Mouse (Mus musculus) CD4-positive, CD25-positive, alpha-beta regulatory T cell, adult 4 months (primary cell): ENCODE measurements around the gene Cldnd2. TPM values are rescaled to one million over a fixed set of nuclear protein-coding genes. Genes with fewer than 3 reads are reported as not detected.
A peak's percentile ranks its signal among the peaks of the same experiment; 100 is the strongest.
"Not testable (repeated sequence)": the region's sequence is repeated elsewhere in the genome, so short reads cannot be mapped to it uniquely, and the experiment has no call there.

Experiments used
- ATAC-seq: one replicate; pipeline ENCODE4 v1.8.0; 2017
- polyA plus RNA-seq, 2 experiments: library from polyadenylated mRNA; unstranded; fragments of 100-300 nt; shearing (Covaris generic); gene quantifications; one replicate each; pipeline ENCODE4 v1.2.1; 2017

The Cldnd2 gene
- polyA plus RNA-seq: not detected

DNA sequence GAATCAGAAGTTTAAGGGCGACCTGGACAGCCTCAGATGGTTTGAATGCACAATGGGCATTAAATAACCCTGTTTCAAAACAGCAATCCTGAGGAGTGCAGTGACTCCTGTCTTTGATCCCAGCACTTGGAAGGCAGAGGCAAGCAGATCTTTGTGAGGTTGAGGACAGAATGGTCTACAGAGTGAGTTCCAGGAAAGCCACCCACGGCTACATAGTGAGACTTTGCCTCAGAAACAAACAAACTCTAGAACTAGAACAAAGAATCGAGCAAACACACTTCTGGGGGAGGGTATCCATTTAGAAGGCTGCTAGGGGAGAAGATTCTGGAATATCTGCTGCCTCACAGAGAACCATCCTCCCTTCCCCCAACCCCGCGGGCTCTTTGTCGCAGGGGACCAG, at the start of gene Cldnd2:
Gene Cldnd2 (plus strand): TSS at position 301 of the 400 bp plus-strand sequence.
- no peak for ATAC-seq

DNA sequence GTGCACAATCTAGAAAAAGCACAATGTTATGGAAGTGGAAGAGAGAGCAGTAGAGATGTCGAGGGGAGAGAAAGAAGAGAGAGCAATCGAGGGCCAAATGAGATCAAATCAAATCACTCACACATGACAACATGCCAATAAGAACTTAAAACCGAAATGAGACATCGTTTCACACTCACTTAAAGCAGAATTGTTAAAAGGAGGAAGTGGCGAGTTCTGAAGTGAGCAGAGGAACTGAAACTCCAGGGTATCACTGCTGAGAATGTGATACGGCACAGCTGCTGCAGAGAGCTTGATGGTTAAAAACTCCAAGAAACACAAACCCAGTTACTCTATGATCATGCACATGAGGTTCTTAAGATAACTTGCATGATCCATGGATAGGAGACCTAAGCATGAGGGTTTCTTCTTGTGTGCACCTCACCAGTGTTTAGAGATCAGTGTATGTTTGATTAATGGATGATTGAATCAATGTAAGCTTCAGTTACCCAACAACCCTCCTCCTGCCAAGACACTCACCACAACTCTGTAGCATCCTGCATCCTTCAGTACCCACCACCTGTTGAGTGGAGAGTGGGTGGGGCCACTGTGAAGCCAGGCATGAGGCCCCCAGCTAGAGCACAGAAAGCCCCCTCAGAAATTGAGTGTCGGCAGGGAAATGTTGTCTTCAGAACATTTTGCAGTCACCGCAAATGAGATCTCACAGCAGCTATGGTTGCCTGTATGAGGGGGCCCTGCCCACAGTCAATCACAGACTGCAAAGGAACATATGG, 48.0 kb upstream of the Cldnd2 start:
- no peak for ATAC-seq

DNA sequence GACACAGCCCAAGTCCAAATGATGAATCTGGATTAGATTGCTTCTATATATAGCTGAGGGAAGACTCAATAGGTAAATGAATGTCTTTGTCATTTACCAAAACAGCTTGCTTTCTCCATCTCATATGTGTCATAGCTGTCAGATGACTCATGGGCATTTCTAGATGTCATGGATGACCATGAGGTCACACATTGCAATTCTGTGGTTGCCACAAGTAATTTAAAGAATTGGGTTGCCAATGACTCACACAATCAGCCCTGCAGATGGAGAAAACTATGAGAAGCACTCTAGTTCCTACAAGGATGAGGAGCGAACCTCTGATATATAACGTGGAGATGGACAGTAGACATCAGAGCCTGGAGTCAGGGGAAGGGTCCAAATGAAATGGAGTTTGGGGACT, 41.1 kb upstream of the Cldnd2 start:
- no peak for ATAC-seq

DNA sequence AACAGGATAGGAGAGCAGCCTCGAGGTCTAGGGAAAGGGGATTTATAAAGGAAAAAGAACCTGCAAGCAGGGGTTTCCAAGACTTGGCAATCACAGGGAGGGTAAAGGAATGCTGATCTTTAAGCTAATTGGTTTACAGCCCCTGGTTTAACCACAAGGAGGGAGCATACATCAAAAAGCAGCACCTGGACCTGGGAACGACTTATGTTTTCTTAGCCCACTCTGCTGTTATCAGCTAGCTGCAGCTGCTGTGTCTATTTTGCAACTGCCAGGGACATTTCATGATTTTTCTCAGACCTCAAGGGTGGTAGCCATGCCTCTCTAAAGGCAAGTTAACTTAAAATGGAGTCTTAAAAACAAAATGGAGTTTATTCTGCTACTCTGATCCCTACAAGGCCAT, 37.9 kb upstream of the Cldnd2 start:
- ATAC-seq: no peak

DNA sequence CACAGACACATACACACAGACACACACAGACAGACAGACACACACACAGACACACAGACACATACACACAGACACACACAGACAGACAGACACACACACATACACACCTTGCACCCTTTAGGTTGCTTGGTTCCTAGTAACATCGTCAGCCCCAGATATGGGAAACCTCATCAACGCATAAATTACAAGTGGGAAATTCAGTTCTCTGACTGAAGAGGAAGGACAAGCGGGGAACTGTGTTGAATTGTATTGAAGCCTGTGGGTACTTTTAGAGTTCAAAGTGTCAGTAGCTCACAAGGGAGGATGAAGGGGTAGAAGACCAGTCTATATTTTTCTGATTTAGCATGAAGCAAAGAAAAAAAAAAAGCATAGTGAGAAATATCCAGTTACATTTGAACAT, 33.0 kb upstream of the Cldnd2 start:
- ATAC-seq: no peak

DNA sequence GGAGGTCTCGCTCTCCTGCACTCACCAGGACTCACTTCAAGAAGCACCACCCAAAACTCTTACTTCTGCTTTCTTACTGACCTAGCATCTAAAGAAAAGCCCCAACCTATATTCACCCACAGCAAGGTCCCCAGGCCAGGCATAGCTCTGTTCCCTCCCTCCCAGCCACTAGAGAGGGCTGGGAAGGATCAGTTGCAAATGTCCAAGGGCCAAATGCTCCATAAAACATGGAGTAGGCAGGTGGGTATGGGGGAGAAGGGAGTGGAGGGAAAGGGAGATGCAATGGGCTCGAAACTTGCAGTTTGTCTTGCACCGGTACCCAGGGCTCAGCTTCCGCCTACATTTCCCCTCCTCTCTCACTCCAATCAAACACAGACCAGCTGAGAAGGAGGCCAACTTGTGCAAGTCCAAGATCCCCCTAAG, 32.4 kb upstream of the Cldnd2 start, which contains the start of gene Siglecg:
Gene Siglecg (plus strand): TSS at position 74 of the 423 bp plus-strand sequence.
- no peak for ATAC-seq

DNA sequence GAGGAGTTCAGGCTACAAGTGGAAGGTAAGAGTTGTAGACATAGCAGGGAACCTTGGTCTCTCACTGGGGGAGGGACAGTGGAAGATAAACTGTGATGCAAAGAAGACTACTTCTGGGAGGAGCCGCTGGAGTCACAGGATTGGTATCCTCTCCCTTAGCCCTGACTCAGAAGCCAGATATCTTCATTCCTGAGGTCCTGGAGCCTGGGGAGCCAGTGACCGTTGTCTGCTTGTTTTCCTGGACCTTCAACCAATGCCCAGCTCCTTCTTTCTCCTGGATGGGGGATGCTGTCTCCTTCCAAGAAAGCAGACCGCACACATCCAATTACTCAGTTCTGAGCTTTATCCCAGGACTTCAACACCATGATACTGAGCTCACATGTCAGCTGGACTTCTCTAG, 31.5 kb upstream of the Cldnd2 start:
- ATAC-seq: no peak

DNA sequence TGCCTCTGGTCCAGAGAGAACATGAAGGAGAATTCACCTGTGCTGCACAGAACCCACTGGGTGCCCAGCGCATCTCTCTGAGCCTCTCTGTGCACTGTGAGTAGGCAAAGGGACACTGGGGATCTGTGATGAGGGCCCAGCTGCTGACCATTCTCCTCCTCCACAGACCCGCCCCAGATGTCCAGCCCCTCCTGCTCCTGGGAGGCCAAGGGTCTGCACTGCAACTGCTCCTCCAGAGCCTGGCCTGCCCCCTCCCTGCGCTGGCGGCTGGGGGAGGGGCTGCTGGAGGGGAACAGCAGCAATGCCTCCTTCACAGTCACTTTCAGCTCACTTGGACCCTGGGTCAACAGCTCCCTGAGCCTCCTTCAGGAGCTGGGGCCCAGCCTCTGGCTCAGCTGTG, 28.9 kb upstream of the Cldnd2 start:
- not testable (repeated sequence) for ATAC-seq

DNA sequence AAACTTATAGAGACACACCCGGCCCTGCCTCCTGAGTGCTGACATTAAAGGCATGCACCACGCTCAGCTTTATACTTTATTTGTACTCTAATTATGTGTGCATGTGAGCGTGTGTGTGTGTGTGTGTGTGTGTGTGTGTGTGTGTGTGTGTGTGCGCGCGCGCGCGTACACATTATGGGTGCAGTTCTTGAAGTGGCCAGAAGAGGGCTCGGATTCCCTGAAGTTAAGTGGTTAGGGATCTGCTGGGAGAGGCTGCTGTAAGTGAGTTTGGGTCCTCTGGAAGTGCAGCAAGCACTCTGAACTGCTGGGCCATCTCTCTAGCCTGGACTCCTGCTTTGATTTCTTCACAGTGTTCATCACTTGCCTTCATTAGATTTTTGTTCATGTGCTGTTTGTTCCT, 23.3 kb upstream of the Cldnd2 start:
- ATAC-seq: no peak

DNA sequence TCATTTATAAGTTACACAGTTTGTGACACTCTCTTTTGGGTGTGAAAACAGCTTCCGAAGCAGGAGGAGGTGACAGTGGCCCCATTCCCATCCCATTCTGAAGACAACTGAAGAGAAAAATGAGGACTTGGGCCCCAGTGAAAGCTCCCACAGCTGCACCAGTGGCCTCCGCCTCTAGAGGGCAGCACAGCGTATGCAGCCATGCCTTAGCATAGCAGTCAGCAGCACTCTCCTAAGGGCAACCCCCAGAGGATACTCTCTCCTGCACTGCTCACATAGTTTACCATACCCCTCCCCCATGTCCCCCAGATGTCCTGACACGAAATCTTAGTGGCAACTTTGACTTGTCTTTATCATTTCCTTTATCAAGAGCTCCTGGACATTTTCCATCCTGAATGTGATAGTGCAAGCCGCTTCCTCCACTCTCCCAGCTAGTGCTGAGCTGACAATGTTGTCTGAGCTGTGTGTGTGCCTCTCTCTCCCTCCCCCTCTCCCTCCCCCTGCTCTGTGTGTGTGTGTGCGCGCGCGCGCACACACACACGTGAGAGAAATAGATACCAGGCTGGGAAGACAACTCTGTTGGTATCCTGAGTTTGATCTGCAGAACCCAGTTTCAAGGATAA, 17.5 kb upstream of the Cldnd2 start:
- peak; percentile 98 for ATAC-seq

DNA sequence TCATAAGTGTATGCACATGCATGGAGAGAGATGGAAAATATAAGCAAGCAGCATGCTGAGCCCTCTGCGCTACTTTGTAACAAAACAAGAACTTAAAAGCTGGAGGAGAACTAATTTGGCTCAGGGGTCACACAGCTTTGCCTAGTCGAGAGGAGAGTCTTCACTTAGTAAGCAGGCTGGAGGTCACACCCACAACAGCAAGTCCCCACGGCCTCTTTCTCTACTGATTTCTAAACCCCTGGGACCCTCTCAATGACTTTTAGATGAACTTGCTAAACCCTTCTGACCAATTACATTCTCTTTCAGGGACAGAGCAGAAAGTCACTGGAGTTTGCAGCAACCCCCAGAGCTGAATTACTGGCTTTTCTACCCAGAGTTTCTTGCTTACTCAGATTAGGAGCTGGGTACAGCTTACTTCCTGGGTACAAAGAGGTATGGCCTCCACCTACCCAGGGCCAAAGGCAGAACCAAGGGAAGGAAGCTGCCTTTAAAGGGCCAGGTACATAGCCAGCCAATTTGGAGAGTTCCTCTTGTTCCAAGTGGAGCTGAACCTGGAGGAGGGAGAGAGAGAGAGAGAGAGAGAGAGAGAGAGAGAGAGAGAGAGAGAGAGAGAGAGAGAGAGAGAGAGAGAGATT, 16.5 kb upstream of the Cldnd2 start:
- ATAC-seq: peak; percentile 49

DNA sequence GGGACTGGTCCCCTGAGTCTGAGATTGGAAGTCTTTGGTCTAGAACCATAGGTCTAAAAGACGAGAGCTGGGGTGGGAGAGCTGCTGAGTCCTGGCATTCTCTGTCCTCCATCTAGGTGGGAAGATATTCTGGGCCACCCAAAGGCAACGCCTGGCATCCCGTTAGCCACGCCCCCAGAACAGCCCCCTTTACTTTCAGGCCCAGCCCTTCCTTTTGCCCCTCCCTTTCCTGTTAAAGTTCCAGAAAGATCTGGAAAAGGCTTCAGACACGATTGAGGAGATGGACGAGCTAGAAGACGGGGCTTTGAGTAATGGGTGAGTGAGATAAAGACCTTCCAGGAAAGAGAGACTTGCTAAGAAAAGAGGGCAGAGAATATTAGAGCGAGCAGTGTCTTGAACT, 13.2 kb upstream of the Cldnd2 start, which contains the start of gene Lim2:
Gene Lim2 (plus strand): TSS at position 265 of the 400 bp plus-strand sequence.
- ATAC-seq: no peak

DNA sequence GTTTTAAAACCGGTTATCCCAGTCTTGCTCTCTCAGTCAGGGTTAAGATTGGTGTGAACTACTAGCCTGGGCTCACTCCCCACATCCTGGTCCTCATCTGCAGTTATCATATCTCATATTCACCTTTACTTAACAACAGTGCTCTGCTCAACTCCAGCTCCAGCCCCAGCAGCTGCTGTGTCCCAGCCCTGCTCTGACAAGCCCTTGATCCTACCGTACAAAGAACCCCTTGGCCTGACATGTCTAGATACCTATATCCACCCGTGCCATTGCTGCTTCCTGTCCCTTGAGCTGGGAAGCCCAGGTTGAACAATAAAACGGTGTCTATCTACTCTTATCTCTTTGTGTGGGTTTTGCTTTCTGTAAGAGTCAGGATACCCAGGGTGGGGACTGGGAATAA, 11.1 kb upstream of the Cldnd2 start:
- no peak for ATAC-seq

DNA sequence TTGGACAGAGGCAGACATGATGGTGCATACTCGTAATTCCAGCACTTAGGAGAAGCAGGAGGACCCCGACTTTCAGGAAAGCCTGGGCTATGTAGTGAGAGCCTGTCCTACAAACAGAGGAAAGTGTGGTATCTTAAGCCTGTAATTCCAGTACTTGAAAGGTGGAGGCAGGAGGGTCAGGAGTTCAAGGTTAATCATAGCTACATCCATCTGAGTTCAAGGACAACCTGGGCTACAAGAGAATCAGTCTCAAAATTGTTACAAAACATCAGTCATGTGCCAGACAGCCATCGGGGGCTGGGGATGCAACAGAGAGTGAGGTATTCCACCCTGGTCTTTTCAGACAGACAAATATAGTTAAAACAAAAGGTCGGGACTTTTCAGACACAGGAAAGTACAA, 7.7 kb upstream of the Cldnd2 start:
- no peak for ATAC-seq

DNA sequence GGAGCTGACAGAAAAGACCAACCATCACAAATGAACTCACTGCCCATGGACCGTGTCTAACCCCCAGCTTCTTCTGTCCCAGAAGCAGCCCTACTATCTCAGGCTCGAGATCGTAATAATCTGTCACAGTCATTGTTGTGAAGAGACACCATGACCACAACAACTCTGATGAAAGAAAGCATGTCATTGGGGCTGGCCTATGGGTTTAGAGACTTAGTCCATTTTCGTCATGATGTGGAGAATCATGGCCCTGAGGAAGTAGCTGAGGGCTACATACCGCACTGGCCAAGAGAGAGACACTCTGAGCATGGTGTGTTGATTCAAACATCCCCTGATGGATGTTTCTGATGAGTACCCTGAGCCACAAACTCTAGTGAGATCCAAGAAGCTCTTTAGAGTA, 5.9 kb upstream of the Cldnd2 start:
- ATAC-seq: no peak

DNA sequence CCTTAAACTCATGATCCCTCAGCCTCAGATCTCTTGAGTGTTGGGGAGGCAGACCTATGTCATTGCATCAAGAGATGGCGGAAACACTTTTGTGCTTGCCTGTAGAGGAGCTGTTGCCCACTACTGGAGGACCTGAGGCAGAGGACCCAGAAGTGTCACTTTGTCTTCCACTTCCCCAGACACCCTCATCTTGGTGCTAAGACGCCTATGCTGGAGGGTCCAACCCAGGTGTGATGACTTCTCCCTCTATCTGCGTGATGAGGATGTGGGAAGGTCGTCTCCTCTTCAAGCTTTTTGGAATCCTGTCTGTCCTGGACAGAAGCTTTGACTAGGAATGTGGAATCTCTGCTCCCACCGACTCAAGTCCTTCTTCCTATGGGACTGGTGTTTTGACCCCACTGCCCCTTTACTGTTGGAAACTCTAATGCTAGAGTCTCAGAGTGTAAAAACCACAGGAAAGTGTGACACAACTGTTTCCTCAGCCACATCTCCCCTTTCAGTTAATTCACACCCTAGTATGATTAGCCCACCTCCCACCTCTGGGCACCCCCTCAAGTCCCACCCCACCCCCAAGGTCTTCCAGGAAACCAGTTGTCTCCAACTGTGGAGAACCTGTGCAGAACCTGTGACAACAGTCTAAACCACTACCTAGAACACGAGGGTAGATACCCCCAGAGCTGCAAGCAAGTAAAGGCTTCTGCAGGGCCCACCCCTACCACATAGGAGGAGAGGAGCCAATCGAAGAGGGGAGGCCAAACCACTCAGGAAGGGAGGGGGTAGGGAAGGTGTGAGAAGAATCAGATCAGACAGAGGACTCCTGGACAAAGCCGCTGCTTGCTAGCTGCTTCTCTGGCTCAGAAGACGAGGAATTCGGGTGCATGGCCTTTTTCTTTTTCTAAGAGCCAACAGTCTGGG, 4.0 kb upstream of the Cldnd2 start, which contains the start of gene Nkg7:
Gene Nkg7 (plus strand): TSS at position 733 of the 915 bp plus-strand sequence.
- ATAC-seq: no peak

DNA sequence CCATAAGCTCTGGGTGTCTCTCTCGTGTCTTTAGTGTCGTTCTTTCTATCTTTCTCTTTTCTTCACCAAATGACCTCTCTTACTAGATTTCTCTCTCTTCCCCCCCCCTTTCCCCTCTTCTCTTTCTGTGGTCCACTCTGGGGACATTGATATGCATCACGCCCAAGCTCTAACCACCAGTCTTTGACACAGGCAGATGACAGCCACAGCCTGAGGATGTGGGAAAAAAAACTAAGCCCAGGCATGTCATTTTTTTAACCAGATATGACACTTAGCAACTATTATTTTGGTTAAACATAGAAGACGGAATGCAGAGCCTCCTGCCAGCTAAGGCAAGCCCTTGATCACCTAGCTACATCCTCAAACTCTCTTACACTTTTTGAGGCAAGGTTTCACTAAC, 2.0 kb upstream of the Cldnd2 start:
- no peak for ATAC-seq

DNA sequence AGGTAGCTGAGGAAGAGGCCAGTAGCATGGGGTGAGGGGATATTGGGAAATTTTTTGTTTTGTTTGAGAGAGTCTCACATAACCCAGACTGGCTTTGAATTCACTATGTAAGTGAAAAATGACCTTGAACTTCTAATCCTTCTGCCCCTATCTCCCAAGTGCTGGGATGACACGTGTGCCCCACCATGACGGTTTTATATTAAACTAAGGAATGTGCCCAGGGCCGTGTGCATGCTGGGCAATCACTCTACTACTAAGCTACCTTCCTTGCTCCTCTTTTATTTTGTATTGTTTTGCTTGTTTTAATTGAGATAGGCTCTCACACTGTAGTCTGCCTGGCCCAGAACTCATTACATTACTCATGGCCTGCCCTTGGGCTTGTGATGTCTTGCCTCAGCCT, 489 bp downstream of the Cldnd2 start:
- ATAC-seq: no peak

DNA sequence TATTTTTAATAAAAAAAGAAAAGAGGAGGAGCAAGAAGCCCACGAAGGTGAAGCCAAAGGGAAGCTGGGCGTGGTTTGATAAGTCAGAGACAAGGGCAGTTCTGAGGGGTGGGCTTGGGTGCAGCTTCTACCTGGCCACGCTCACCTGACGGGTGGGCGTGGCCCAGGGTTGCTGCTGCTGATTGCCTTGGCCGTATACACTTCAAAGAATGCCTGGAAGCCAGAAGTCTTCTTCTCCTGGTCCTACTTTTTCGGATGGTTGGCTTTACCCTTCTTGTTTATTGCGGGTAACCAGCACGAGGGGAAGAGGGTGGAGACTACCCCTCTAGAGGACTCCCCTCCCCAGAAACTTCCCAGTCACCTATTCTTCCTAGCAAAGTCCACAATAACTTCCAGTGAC, 2.1 kb downstream of the Cldnd2 start:
- no peak for ATAC-seq

DNA sequence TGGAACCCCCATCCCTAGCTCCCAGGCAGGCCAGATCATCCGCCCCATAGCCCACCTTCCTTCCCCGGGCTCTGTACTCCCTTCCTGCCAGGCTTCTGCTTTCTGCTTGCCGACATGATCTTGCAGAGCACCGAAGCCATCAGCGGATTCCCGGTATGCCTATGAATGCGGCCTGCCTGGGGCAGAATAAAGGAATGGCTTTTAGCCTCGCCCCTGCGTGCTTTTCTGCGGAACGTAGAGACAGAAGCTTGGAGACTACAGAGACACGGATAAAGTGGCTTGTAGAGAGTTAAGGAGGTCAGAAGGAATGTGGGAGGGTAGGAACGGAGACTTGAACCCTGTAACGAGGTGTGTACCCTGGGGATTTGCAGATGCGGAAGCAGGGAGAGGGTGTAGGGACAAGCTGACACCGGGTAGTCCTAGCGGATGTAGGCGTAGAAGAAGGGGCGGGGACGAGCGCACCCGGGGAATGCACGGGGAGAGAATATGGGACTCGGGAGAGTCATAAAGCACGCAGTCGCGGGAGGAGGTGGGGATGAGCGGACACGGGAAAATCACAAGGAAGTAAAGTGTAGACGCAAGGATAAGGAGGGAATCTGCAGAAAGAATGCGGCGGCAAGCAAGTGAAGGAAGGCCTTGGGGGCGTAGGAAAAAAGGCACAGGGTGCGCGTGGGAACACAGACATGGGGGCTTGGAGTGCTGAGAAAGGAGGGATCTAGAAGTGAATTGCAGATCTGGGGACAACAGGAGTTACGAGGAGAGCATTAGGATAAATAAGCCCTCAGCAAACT, 2.7 kb downstream of the Cldnd2 start:
- peak; percentile 83 for ATAC-seq

DNA sequence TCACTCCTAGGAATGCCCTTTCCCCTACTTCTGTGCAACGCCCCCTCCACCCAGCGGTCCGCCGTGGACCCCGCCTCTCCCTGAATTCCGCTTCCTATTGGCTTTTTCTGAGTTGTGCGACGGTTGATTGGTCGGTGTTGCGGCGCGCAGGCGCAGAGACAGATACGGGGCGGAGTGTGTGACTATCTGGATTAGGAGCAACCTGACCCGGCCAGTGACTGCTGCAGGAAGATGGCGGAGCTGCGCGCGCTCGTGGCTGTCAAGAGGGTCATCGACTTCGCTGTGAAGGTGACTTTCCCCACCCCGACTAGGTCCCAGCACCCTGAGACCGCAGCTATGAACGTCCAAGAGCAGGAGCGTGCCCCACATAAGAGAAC, 3.3 kb downstream of the Cldnd2 start, which contains the start of the genes Etfb and Gm45233:
Gene Etfb (plus strand): TSS at position 167 of the 377 bp plus-strand sequence.
Gene Gm45233 (plus strand): TSS at position 212 of the 377 bp plus-strand sequence.
- ATAC-seq: peak; percentile 94

DNA sequence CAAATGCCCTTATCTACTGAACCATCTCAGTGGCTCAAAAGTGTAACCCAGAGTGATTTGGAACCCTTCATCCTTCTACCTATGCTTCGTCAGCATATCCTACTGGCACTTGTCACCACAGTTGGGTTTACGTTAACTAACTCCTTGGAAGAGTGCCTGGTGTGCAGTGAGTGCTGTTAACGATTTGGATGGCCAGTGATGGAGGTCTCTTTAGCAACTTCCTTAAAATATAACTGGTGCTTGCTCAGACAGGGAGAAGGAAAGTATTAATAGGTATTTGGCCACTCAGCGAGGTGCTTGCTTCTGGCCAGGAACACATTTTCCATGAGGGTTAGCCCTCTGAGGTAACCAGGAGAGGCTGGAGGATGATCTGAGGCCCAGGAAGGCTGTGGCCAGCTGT, 7.2 kb downstream of the Cldnd2 start:
- no peak for ATAC-seq
